Mouse (Mus musculus) limb, embryonic 14.5 days (tissue): ENCODE measurements around the gene Prph. TPM values are rescaled to one million over a fixed set of nuclear protein-coding genes. Genes with fewer than 3 reads are reported as not detected.

Source experiments
- ATAC-seq: fragments of 200-750 bp; cut with Nextera tagmentation; 2 replicates; pipeline ENCODE4 v1.8.0; 2017; ENCODE audit warnings: low read depth, moderate number of reproducible peaks, moderate TSS enrichment; ENCODE audit not compliant: low FRiP score
- DNase-seq: peaks from one replicate; pipeline ENCODE4 v3.0.0-alpha.2; 2015; ENCODE audit warnings: low spot score
- H3K27ac ChIP-seq: fragments of 300-500 bp; sonication (generic); replicated peaks from 2 replicates; pipeline ENCODE4 v1.5.1; 2014; ENCODE audit warnings: low read depth, mild to moderate bottlenecking, low read length, moderate library complexity, mixed read lengths
- H3K27me3 ChIP-seq: fragments of 300-500 bp; sonication (generic); 2 replicates; pipeline ENCODE4 v1.6.1; 2014; ENCODE audit warnings: low read length, mixed read lengths; ENCODE audit not compliant: control insufficient read depth, insufficient read depth
- H3K36me3 ChIP-seq: fragments of 300-500 bp; sonication (generic); 2 replicates; pipeline ENCODE4 v1.6.1; 2014; ENCODE audit warnings: mild to moderate bottlenecking, low read length, moderate library complexity, mixed read lengths; ENCODE audit not compliant: control insufficient read depth, insufficient read depth
- H3K4me1 ChIP-seq: fragments of 300-500 bp; sonication (generic); 2 replicates; pipeline ENCODE4 v1.6.1; 2014; ENCODE audit warnings: antibody characterized with exemption, low read length, mixed read lengths; ENCODE audit not compliant: control insufficient read depth, insufficient read depth
- H3K4me2 ChIP-seq: fragments of 300-500 bp; sonication (generic); replicated peaks from 2 replicates; pipeline ENCODE4 v1.6.1; 2014; ENCODE audit warnings: low read depth, mild to moderate bottlenecking, low read length, moderate library complexity; ENCODE audit not compliant: severe bottlenecking
- H3K4me3 ChIP-seq: fragments of 300-500 bp; sonication (generic); replicated peaks from 2 replicates; pipeline ENCODE4 v1.5.1; 2014; ENCODE audit warnings: low read length
- H3K9ac ChIP-seq: fragments of 300-500 bp; sonication (generic); 2 replicates; pipeline ENCODE4 v1.6.1; 2014; ENCODE audit warnings: mild to moderate bottlenecking, low read depth, low read length, moderate library complexity; ENCODE audit not compliant: severe bottlenecking
- H3K9me3 ChIP-seq: fragments of 300-500 bp; sonication (generic); 2 replicates; pipeline ENCODE4 v1.6.1; 2016; ENCODE audit warnings: low read length; ENCODE audit not compliant: control insufficient read depth
- POLR2A ChIP-seq: fragments of 200-500 bp; IDR thresholded peaks from 2 replicates; pipeline ENCODE4 v1.8.0; 2012; ENCODE audit warnings: inconsistent platforms, mild to moderate bottlenecking, moderate library complexity, borderline replicate concordance; ENCODE audit not compliant: insufficient read depth, insufficient read length; ENCODE audit errors: extremely low read depth
- whole genome bisulfite sequencing: fragments of 180-500 bp; shearing (Covaris S2); extraction: QIAGEN DNeasy Blood & Tissue Kit; methylation state at CpG from one replicate; pipeline ENCODE4 v1.1.7; 2014; 5-methylcytosine and 5-hydroxymethylcytosine counted together
- polyA plus RNA-seq, 2 experiments: library from polyadenylated mRNA; depleted of rRNA in 1 of 2; stranded (reverse) in 1 of 2; unstranded in 1 of 2; fragments of >200 nt; fragmentation: Nextera tagmentation in 1 of 2; extraction: Ambion mirVana in 1 of 2; gene quantifications; 2 replicates each; pipeline versions ENCODE4 v1.2.1 to v1.2.3; 2012 to 2014

Prph gene
- polyA plus RNA-seq, 2 experiments = 1.3 to 4.2 TPM

GRCm38 (mm10) chr15:99092870-99093269 lies 37.9 kb downstream of the Prph start, which contains the start of gene Dnajc22:
Gene Dnajc22 (plus strand): TSS chr15:99093170.
- peaks cover 32% of the 10 kb centered on the region for H3K4me1 ChIP-seq
- ATAC-seq (no peak), DNase-seq (no peak)
- peaks cover 96% of the 10 kb centered on the region for H3K27me3 ChIP-seq
- WGBS = 19% methylated on average over 8 of the region's 8 CpGs
- no peaks in the 10 kb centered on the region for H3K36me3 ChIP-seq
- 0 out of 2 replicates have a peak within 1 kb of the TSS, but pooled peaks have one; percentile 21 for H3K9ac ChIP-seq
- no peak within 1 kb of the TSS for H3K27ac ChIP-seq
- peak within 1 kb of the TSS; percentile 66 for H3K4me2 ChIP-seq
- H3K9me3 ChIP-seq = no peaks in the 10 kb centered on the region
- no peak for TF ChIP-seq POLR2A
- peak within 1 kb of the TSS; percentile 35 for H3K4me3 ChIP-seq

DNA sequence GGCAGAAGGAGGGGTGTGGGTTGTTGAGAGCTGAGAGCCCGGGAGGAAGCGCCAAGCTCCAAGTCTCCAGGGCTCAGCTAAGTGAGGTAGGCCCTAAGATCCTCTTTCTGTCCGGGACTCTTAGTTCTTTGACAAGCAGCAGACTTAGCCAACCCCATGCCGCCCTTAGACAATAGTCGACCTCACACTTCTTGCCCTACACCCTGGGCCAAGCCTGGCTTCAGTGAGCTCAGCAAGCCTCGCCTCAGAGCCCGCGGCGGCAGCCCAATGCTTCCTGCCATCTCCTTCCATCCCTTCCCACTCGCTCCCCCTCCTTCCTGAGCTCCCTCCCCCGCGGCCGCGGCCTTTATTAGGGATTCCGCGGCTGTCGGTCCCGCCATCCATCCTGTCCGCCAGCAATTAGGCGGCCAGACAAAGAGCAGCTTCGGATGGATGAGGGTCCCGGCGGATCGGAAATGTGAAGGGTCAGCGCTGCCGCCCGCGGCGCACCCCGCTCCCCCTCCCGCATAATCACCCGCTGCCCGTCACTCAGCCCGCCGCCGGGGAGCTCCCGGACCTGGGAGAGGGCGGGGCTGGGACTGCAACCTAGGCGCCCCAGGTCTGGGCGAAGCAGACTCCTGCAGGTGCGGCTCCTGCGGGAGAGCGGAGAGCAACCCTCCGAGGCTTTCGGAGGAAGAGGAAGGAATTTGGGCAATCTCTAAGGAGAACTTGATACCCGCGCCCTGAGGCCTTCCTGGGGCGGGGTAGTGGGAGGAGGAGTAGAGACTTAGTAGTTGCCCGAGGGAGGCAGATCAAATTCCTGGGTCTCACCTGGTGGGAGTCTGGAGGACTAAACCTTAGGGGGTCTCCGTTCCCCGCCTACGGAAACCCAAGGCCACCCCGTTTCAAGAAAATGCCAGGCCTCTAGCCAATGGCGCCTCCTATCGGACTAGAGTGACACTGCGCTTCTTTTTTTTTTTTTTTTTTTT lies 38.6 kb downstream of the Prph start:
- DNase-seq (no peak), ATAC-seq (no peak)
- Histone ChIP-seq H3K9me3 (no peaks in the 10 kb centered on the region), H3K4me3 (peak overlapping the region; percentile 35), H3K9ac (0 out of 2 replicates have a peak overlapping the region, but pooled peaks have one; percentile 21), H3K27me3 (peaks cover 96% of the 10 kb centered on the region), H3K36me3 (no peaks in the 10 kb centered on the region), H3K4me2 (peak overlapping the region; percentile 66), H3K4me1 (peaks cover 33% of the 10 kb centered on the region), H3K27ac (no peak overlapping the region)
- 1% methylated on average over 56 of the region's 56 CpGs for WGBS
- no peak for TF ChIP-seq POLR2A

- H3K27me3 ChIP-seq = peaks cover 95% of the 10 kb centered on the region
- no peaks in the 10 kb centered on the region for H3K36me3 ChIP-seq
- no peak for TF ChIP-seq POLR2A
- H3K4me2 ChIP-seq = peak overlapping the region; percentile 27
- peak overlapping the region; percentile 10 for H3K4me3 ChIP-seq
- ATAC-seq (peak; percentile 21; the same call in 1 of the 2 replicates), DNase-seq (no peak)
- H3K27ac ChIP-seq = no peak overlapping the region
- H3K9ac ChIP-seq = no peak overlapping the region
- no peaks in the 10 kb centered on the region for H3K9me3 ChIP-seq
- peaks cover 34% of the 10 kb centered on the region for H3K4me1 ChIP-seq
- 2% methylated on average over 27 of the region's 27 CpGs for WGBS
These were observed 39.8 kb downstream of the Prph start for GRCm38 (mm10) chr15:99094631-99095270.

GRCm38 (mm10) chr15:99095356-99095755 lies 40.4 kb downstream of the Prph start:
- H3K4me1 ChIP-seq = peaks cover 34% of the 10 kb centered on the region
- no peak for DNase-seq
- no peaks in the 10 kb centered on the region for H3K36me3 ChIP-seq
- H3K9ac ChIP-seq = no peak overlapping the region
- TF ChIP-seq POLR2A = no peak
- 6% methylated on average over 6 of the region's 6 CpGs for WGBS
- H3K4me3 ChIP-seq = peak overlapping the region; percentile 10; the same call in 1 of the 2 replicates
- ATAC-seq = no peak
- H3K27me3 ChIP-seq = peaks cover 91% of the 10 kb centered on the region
- no peak overlapping the region for H3K4me2 ChIP-seq
- no peak overlapping the region for H3K27ac ChIP-seq
- no peaks in the 10 kb centered on the region for H3K9me3 ChIP-seq
